Mouse (Mus musculus) liver, postnatal 0 days (tissue): ENCODE measurements around the gene Gpc6. TPM values are rescaled to one million over a fixed set of nuclear protein-coding genes. Genes with fewer than 3 reads are reported as not detected.

Experiments
- ATAC-seq: fragments of 200-750 bp; cut with Nextera tagmentation; 2 replicates; pipeline ENCODE4 v1.8.0; 2017; ENCODE audit warnings: mild to moderate bottlenecking, moderate library complexity
- DNase-seq: peaks from one replicate; pipeline ENCODE4 v3.0.0-alpha.2; 2016
- H3K27ac ChIP-seq: fragments of 300-500 bp; sonication (generic); 2 replicates; pipeline ENCODE4 v1.5.1; 2014; ENCODE audit warnings: antibody characterized with exemption, moderate library complexity, mild to moderate bottlenecking, low read depth
- H3K27me3 ChIP-seq: fragments of 300-500 bp; sonication (generic); 2 replicates; pipeline ENCODE4 v1.6.1; 2014; ENCODE audit warnings: low read length, control low read depth, mixed read lengths; ENCODE audit not compliant: insufficient read depth
- H3K36me3 ChIP-seq: fragments of 300-500 bp; sonication (generic); replicated peaks from 2 replicates; pipeline ENCODE4 v1.6.1; 2014; ENCODE audit warnings: mild to moderate bottlenecking, control low read depth, low read length, moderate library complexity, mixed read lengths; ENCODE audit not compliant: insufficient read depth
- H3K4me1 ChIP-seq: fragments of 300-500 bp; sonication (generic); 2 replicates; pipeline ENCODE4 v1.6.1; 2014; ENCODE audit warnings: antibody characterized with exemption, mild to moderate bottlenecking, control low read depth; ENCODE audit not compliant: insufficient read depth
- H3K4me2 ChIP-seq: fragments of 300-500 bp; sonication (generic); 2 replicates; pipeline ENCODE4 v1.6.1; 2014; ENCODE audit warnings: low read depth, mild to moderate bottlenecking, low read length, moderate library complexity, mixed read lengths
- H3K4me3 ChIP-seq: fragments of 300-500 bp; sonication (generic); 2 replicates; pipeline ENCODE4 v1.5.1; 2014; ENCODE audit warnings: low read depth, low read length
- H3K9ac ChIP-seq: fragments of 300-500 bp; sonication (generic); replicated peaks from 2 replicates; pipeline ENCODE4 v1.6.1; 2014; ENCODE audit warnings: mild to moderate bottlenecking, moderate library complexity
- H3K9me3 ChIP-seq: fragments of 300-500 bp; sonication (generic); 2 replicates; pipeline ENCODE4 v1.6.1; 2016; ENCODE audit warnings: mild to moderate bottlenecking, control low read depth, low read length, mixed read lengths
- CTCF ChIP-seq: sonication (generic); IDR thresholded peaks from 2 replicates; pipeline ENCODE4 v1.5.1; 2016; ENCODE audit warnings: antibody characterized with exemption, low read depth
- EP300 ChIP-seq: IDR thresholded peaks from 2 replicates; pipeline ENCODE4 v1.6.1; 2016; ENCODE audit warnings: antibody characterized with exemption, low read depth, mild to moderate bottlenecking
- WGBS: fragments of 180-500 bp; shearing (Covaris S2); extraction: QIAGEN DNeasy Blood & Tissue Kit; methylation state at CpG from one replicate; pipeline ENCODE4 v1.1.7; 2014; ENCODE audit not compliant: insufficient replicate concordance; 5-methylcytosine and 5-hydroxymethylcytosine counted together
- polyA plus RNA-seq: library from polyadenylated mRNA; unstranded; fragments of >200 nt; fragmentation: Nextera tagmentation; extraction: Ambion mirVana; gene quantifications from 2 replicates; pipeline ENCODE4 v1.2.1, GENCODE M21; 2015

Gene Gpc6
- polyA plus RNA-seq, 1 experiment from 2014 or later = 4.8 TPM

GRCm38 (mm10) chr14:117000376-117000775 lies 75.3 kb downstream of the Gpc6 start:
- ATAC-seq (no peak), DNase-seq (no peak)
- no peaks in the 10 kb centered on the region for H3K36me3 ChIP-seq
- no peak overlapping the region for H3K9ac ChIP-seq
- 60% methylated on average over 1 of the region's 1 CpGs for WGBS
- TF ChIP-seq CTCF = no peak
- no peak for TF ChIP-seq EP300
- no peak overlapping the region for H3K27ac ChIP-seq
- no peak overlapping the region for H3K4me2 ChIP-seq
- no peaks in the 10 kb centered on the region for H3K9me3 ChIP-seq
- no peak overlapping the region for H3K4me3 ChIP-seq
- no peaks in the 10 kb centered on the region for H3K4me1 ChIP-seq
- H3K27me3 ChIP-seq = no peaks in the 10 kb centered on the region

GRCm38 (mm10) chr14:117002313-117002712 lies 77.2 kb downstream of the Gpc6 start:
- Histone ChIP-seq H3K36me3 (no peaks in the 10 kb centered on the region), H3K4me2 (no peak overlapping the region), H3K27ac (no peak overlapping the region), H3K27me3 (no peaks in the 10 kb centered on the region), H3K9ac (no peak overlapping the region), H3K4me1 (no peaks in the 10 kb centered on the region), H3K4me3 (no peak overlapping the region), H3K9me3 (no peaks in the 10 kb centered on the region)
- no peak for DNase-seq
- TF ChIP-seq CTCF = no peak
- no peak for TF ChIP-seq EP300
- ATAC-seq = no peak
- 75% methylated on average over 8 of the region's 8 CpGs for WGBS

GRCm38 (mm10) chr14:117008781-117009180 lies 83.7 kb downstream of the Gpc6 start:
- TF ChIP-seq CTCF = no peak
- TF ChIP-seq EP300 = no peak
- no peaks in the 10 kb centered on the region for H3K4me1 ChIP-seq
- H3K4me3 ChIP-seq = no peak overlapping the region
- H3K36me3 ChIP-seq = no peaks in the 10 kb centered on the region
- H3K27me3 ChIP-seq = no peaks in the 10 kb centered on the region
- H3K9me3 ChIP-seq = no peaks in the 10 kb centered on the region
- no peak for ATAC-seq
- no peak overlapping the region for H3K27ac ChIP-seq
- no peak overlapping the region for H3K4me2 ChIP-seq
- WGBS = 75% methylated on average over 3 of the region's 3 CpGs
- DNase-seq = no peak
- H3K9ac ChIP-seq = no peak overlapping the region

- Histone ChIP-seq H3K9ac (no peak overlapping the region), H3K27me3 (no peaks in the 10 kb centered on the region), H3K4me1 (no peaks in the 10 kb centered on the region), H3K27ac (no peak overlapping the region), H3K36me3 (no peaks in the 10 kb centered on the region), H3K4me2 (no peak overlapping the region), H3K4me3 (no peak overlapping the region), H3K9me3 (no peaks in the 10 kb centered on the region)
- WGBS = 65% methylated on average over 1 of the region's 1 CpGs
- no peak for ATAC-seq
- TF ChIP-seq EP300 (no peak), CTCF (no peak)
- no peak for DNase-seq
Measured at GRCm38 (mm10) chr14:117012969-117013368, 87.9 kb downstream of the Gpc6 start.

GRCm38 (mm10) chr14:117013554-117014117 lies 88.5 kb downstream of the Gpc6 start:
- H3K4me1 ChIP-seq = no peaks in the 10 kb centered on the region
- no peak for DNase-seq
- H3K4me3 ChIP-seq = no peak overlapping the region
- H3K9ac ChIP-seq = no peak overlapping the region
- WGBS = 64% methylated on average over 3 of the region's 3 CpGs
- no peaks in the 10 kb centered on the region for H3K36me3 ChIP-seq
- no peak for ATAC-seq
- no peak overlapping the region for H3K27ac ChIP-seq
- no peak overlapping the region for H3K4me2 ChIP-seq
- H3K9me3 ChIP-seq = no peaks in the 10 kb centered on the region
- H3K27me3 ChIP-seq = no peaks in the 10 kb centered on the region
- TF ChIP-seq EP300 (no peak), CTCF (no peak)

- H3K4me1 ChIP-seq = no peaks in the 10 kb centered on the region
- no peaks in the 10 kb centered on the region for H3K27me3 ChIP-seq
- H3K4me3 ChIP-seq = no peak overlapping the region
- H3K27ac ChIP-seq = no peak overlapping the region
- no peak for DNase-seq
- ATAC-seq = no peak
- H3K36me3 ChIP-seq = no peaks in the 10 kb centered on the region
- H3K9ac ChIP-seq = no peak overlapping the region
- no peaks in the 10 kb centered on the region for H3K9me3 ChIP-seq
- 62% methylated on average over 4 of the region's 4 CpGs for WGBS
- no peak for TF ChIP-seq CTCF
- no peak for TF ChIP-seq EP300
- no peak overlapping the region for H3K4me2 ChIP-seq
Measured at GRCm38 (mm10) chr14:117015333-117015922, 90.3 kb downstream of the Gpc6 start.
